Mouse (Mus musculus) myocyte (in vitro differentiated cells): ENCODE data around the gene Gbp2b.

Experiments used
- MYOD1 ChIP-seq, 3 experiments: IDR thresholded peaks; one replicate each; pipeline ENCODE4 v1.6.1; 2011; ENCODE audit warnings: control low read depth in 2 of 3, low read depth in 2 of 3, mild to moderate bottlenecking in 2 of 3, moderate library complexity in 1 of 3; ENCODE audit not compliant: insufficient read length in 2 of 3, control insufficient read depth in 1 of 3
- POLR2A ChIP-seq: IDR thresholded peaks from one replicate; pipeline ENCODE4 v1.6.1; 2011; ENCODE audit warnings: low read depth, mild to moderate bottlenecking, control low read depth, moderate library complexity; ENCODE audit not compliant: insufficient read length
- POLR2AphosphoS2 ChIP-seq: IDR thresholded peaks from one replicate; pipeline ENCODE4 v1.6.1; 2011; ENCODE audit warnings: low read depth, control low read depth; ENCODE audit not compliant: insufficient read length
- SRF ChIP-seq: IDR thresholded peaks from one replicate; pipeline ENCODE4 v1.6.1; 2011; ENCODE audit warnings: low read depth; ENCODE audit not compliant: control insufficient read depth, insufficient read length
- USF1 ChIP-seq: IDR thresholded peaks from one replicate; pipeline ENCODE4 v1.6.1; 2011; ENCODE audit warnings: low read depth, mild to moderate bottlenecking, control low read depth, moderate library complexity

GRCm38 (mm10) chr3:142561666-142562065 lies 33.0 kb upstream of the Gbp2b start:
- no peak for TF ChIP-seq POLR2A
- no peak for TF ChIP-seq SRF
- TF ChIP-seq USF1: no peak
- TF ChIP-seq MYOD1 (IDR thresholded peaks at IDR 0.05; ENCODE audit: control insufficient read depth in 1 of 3, insufficient read length in 2 of 3, low read depth in 2 of 3): no peak
- TF ChIP-seq POLR2AphosphoS2: no peak
